8 mouse cellular contexts compared by ENCODE assay signal in the genomic region with DNA sequence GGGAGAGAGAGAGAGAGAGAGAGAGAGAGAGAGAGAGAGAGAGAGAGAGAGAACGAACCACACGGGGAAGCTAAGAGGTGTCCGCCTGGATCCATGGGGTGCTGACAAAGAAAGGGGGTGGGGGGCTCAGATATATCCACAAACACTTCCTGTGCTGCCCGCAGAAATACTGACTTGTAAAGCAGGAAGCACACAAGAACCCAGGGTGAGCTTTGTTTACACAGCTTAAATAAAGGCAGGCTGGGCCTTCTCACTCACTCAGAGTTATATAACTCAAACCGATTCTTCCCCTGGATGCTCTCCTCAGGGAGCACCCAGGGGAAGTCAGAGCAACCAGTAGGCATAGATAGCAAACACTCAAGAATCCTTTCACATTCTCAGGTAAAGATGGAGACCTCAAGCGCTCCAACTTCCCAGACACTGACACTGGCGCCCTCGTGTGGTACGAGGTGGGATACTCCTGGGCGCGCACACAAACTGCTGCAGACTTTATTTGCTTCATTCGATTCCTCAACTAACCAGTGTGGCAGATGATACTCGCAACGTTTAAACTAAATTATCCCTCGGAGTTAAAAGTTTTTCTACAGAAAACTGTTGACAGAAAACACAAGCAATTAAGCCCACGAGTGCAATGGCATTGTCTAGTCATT. TPM values are rescaled to one million over a fixed set of nuclear protein-coding genes. Genes with fewer than 3 reads are reported as not detected.
DNase-seq lines count a peak whose midpoint lies in the region; ATAC-seq and TF ChIP-seq lines count a peak whose summit lies in the region.

No protein-coding gene starts in this region.

- peak; percentile 86 for TF ChIP-seq CTCF in ES-Bruce4 (IDR thresholded peaks at IDR 0.05; ENCODE audit: low read depth, low read length)
- peak; percentile 93 for TF ChIP-seq CTCF in brain, embryonic 14.5 days (IDR thresholded peaks at IDR 0.05; ENCODE audit: borderline replicate concordance, extremely low read depth, insufficient read depth, insufficient read length)
- peak; percentile 94 for TF ChIP-seq CTCF in lung, postnatal 0 days (IDR thresholded peaks at IDR 0.05)

- peak; percentile 58 for ATAC-seq in forebrain, embryonic 14.5 days
- peak; percentile 57 for ATAC-seq in lung, postnatal 0 days

- H3K4me1 ChIP-seq in ES-Bruce4 (ENCODE audit: control insufficient read depth, insufficient read depth, low read length), result no peaks in the 10 kb centered on the region
- H3K4me1 ChIP-seq in forebrain, embryonic 14.5 days (ENCODE audit: control insufficient read depth, insufficient read depth, low read length), result no peaks in the 10 kb centered on the region
- H3K4me1 ChIP-seq in lung, postnatal 0 days (ENCODE audit: insufficient read depth, low read depth, low read length), result no peaks in the 10 kb centered on the region

- DNase-seq in brain, embryonic 14.5 days (ENCODE audit: low read depth), result peak; percentile 75
- peak; percentile 63 for DNase-seq in forebrain, embryonic 14.5 days (ENCODE audit: low spot score)
- peak; percentile 72 to 84 for DNase-seq in heart, postnatal 10 days
- peak; percentile 39 for DNase-seq in layer of hippocampus, adult 9-10 months (ENCODE audit: low spot score)
- peak; percentile 63 for DNase-seq in lung, postnatal 0 days (ENCODE audit: low spot score)
- peak; percentile 35 for DNase-seq in right cerebral cortex, adult 18-20 months
- DNase-seq in urinary bladder, adult 18-20 months (ENCODE audit: low spot score in 2 of 2), result peak; percentile 45 to 71

- H3K9me3 ChIP-seq in ES-Bruce4 (replicated peaks; ENCODE audit: control insufficient read depth, insufficient read depth, low read length, poor library complexity, severe bottlenecking), result no peaks in the 10 kb centered on the region; the same call in 1 of the 2 replicates
- no peaks in the 10 kb centered on the region for H3K9me3 ChIP-seq in forebrain, embryonic 14.5 days (replicated peaks; ENCODE audit: control insufficient read depth, low read length)
- H3K9me3 ChIP-seq in lung, postnatal 0 days (ENCODE audit: low read length), result no peaks in the 10 kb centered on the region

- WGBS in forebrain, embryonic 14.5 days, result 35% methylated on average over 16 of the region's 16 CpGs
- 9% methylated on average over 16 of the region's 16 CpGs for WGBS in lung, postnatal 0 days

- no peaks in the 10 kb centered on the region for H3K27me3 ChIP-seq in ES-Bruce4 (ENCODE audit: control insufficient read depth, insufficient read depth, low read length, poor library complexity, severe bottlenecking)
- H3K27me3 ChIP-seq in forebrain, embryonic 14.5 days (replicated peaks; ENCODE audit: control insufficient read depth, insufficient read depth, low read length), result no peaks in the 10 kb centered on the region
- no peaks in the 10 kb centered on the region for H3K27me3 ChIP-seq in lung, postnatal 0 days (replicated peaks; ENCODE audit: insufficient read depth, low read length)

- H3K36me3 ChIP-seq in ES-Bruce4 (ENCODE audit: control insufficient read depth, insufficient read depth, low read length, poor library complexity, severe bottlenecking), result no peaks in the 10 kb centered on the region
- no peaks in the 10 kb centered on the region for H3K36me3 ChIP-seq in forebrain, embryonic 14.5 days (ENCODE audit: control insufficient read depth, insufficient read depth, low read length)
- H3K36me3 ChIP-seq in lung, postnatal 0 days (ENCODE audit: insufficient read depth, low read length), result no peaks in the 10 kb centered on the region

- H3K4me2 ChIP-seq in forebrain, embryonic 14.5 days (ENCODE audit: low read length), result no peak overlapping the region
- no peak overlapping the region for H3K4me2 ChIP-seq in lung, postnatal 0 days (replicated peaks; ENCODE audit: low read depth, low read length)

- TF ChIP-seq POLR2A in ES-Bruce4 (IDR thresholded peaks at IDR 0.05; ENCODE audit: insufficient read depth, low read length), result no peak
- TF ChIP-seq POLR2A in brain, embryonic 14.5 days (IDR thresholded peaks at IDR 0.05; ENCODE audit: borderline replicate concordance, extremely low read depth, insufficient read depth, insufficient read length, poor library complexity, severe bottlenecking), result no peak

- no peak for TF ChIP-seq EP300 in ES-Bruce4 (IDR thresholded peaks at IDR 0.05; ENCODE audit: insufficient read depth, low read depth, low read length)
- no peak for TF ChIP-seq EP300 in lung, postnatal 0 days (IDR thresholded peaks at IDR 0.05)

- no peak overlapping the region for H3K27ac ChIP-seq in ES-Bruce4 (ENCODE audit: insufficient read depth, low read length)
- H3K27ac ChIP-seq in forebrain, embryonic 14.5 days (ENCODE audit: low read depth, low read length), result no peak overlapping the region
- no peak overlapping the region for H3K27ac ChIP-seq in lung, postnatal 0 days (ENCODE audit: low read length)

- intact Hi-C loops in heart, postnatal 10 days (cut with DNase I), result loop anchor here (1.0 to 5.0 kb wide), 2 partner anchors 52 to 86 kb away; no protein-coding TSS in a partner anchor

- no peak overlapping the region for H3K4me3 ChIP-seq in ES-Bruce4 (ENCODE audit: low read depth, low read length)
- no peak overlapping the region for H3K4me3 ChIP-seq in forebrain, embryonic 14.5 days (ENCODE audit: low read depth, low read length)
- no peak overlapping the region for H3K4me3 ChIP-seq in lung, postnatal 0 days (ENCODE audit: low read depth, low read length)

- no peak overlapping the region for H3K9ac ChIP-seq in ES-Bruce4 (ENCODE audit: low read depth, poor library complexity, severe bottlenecking)
- H3K9ac ChIP-seq in forebrain, embryonic 14.5 days (ENCODE audit: low read length), result no peak overlapping the region
- no peak overlapping the region for H3K9ac ChIP-seq in lung, postnatal 0 days (replicated peaks; ENCODE audit: low read depth)

RNA-seq across cellular contexts. Expression of a gene that starts 4.5 kb away (rescaled TPM):
- not detected in 2 replicates for polyA plus RNA-seq in ES-Bruce4 (2011; ENCODE audit: insufficient read depth, insufficient read length, low read depth, missing spikeins)
- not detected in 2 replicates for polyA plus RNA-seq in brain, embryonic 14.5 days (2012; rRNA removed)
- polyA plus RNA-seq in forebrain, embryonic 14.5 days (2014; fragmentation: Nextera tagmentation; extraction: Ambion mirVana), result not detected in 2 replicates
- not detected for total RNA-seq in heart, postnatal 10 days (2021)
- not detected in 2 replicates for polyA plus RNA-seq in lung, postnatal 0 days (2015; fragmentation: Nextera tagmentation; extraction: Ambion mirVana)

RNA-seq across cellular contexts. Expression of a gene that starts 27.5 kb away (rescaled TPM):
- not detected in 2 replicates for polyA plus RNA-seq in ES-Bruce4 (2011; ENCODE audit: insufficient read depth, insufficient read length, low read depth, missing spikeins)
- 0.03 TPM in 1 of 2 replicates, not detected in the other for polyA plus RNA-seq in brain, embryonic 14.5 days (2012; rRNA removed)
- polyA plus RNA-seq in forebrain, embryonic 14.5 days (2014; fragmentation: Nextera tagmentation; extraction: Ambion mirVana), result not detected in 2 replicates
- not detected for total RNA-seq in heart, postnatal 10 days (2021)
- 0.06 and 0.08 TPM in 2 replicates for polyA plus RNA-seq in lung, postnatal 0 days (2015; fragmentation: Nextera tagmentation; extraction: Ambion mirVana)
